Mouse (Mus musculus): Measurements from ENCODE around the gene Rapgef4. TPM values are rescaled to one million over a fixed set of nuclear protein-coding genes. Genes with fewer than 3 reads are reported as not detected.
A peak's percentile ranks its signal among the peaks of the same experiment; 100 is the strongest.
"Not testable (repeated sequence)": the region's sequence is repeated elsewhere in the genome, so short reads cannot be mapped to it uniquely, and the experiment has no call there.

The Rapgef4 gene
- polyA plus RNA-seq, 1 experiment from 2014 or later = 5.9 TPM

DNA sequence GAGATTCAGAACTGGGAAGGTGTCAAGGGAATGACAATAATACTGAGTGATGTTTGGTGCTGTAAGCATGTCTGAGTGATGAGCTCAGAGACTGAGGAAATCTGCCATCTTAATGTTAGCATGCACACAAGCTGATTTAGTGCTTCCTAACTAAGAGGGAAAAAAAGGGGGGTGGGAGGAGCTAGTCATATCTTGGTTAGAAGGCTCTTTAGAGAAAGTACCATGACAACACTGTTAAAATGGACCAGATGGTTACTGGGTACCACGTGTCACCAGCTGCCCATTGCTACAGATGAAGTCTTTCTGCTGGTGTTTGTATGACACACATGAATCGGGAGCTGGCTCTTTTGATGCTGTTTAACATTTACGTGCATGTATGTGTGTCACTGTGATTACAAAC is 155.0 kb downstream of the Rapgef4 start:
- no peaks in the 10 kb centered on the region for H3K36me3 ChIP-seq (ENCODE audit: poor library complexity, severe bottlenecking)
- H3K4me2 ChIP-seq = no peak overlapping the region
- H3K4me3 ChIP-seq = no peak overlapping the region
- H3K27me3 ChIP-seq = no peaks in the 10 kb centered on the region
- H3K9ac ChIP-seq = no peak overlapping the region
- H3K9me3 ChIP-seq (replicated peaks) = no peaks in the 10 kb centered on the region
- WGBS = 74% methylated on average over 3 of the region's 3 CpGs
- H3K27ac ChIP-seq = no peak overlapping the region
- ATAC-seq = 0 out of 2 replicates have a peak, but pooled peaks have one; percentile 33
- peaks cover 16% of the 10 kb centered on the region for H3K4me1 ChIP-seq

- Histone ChIP-seq H3K4me2 (no peak overlapping the region), H3K4me3 (no peak overlapping the region), H3K9ac (no peak overlapping the region), H3K36me3 (ENCODE audit: poor library complexity, severe bottlenecking) (no peaks in the 10 kb centered on the region), H3K4me1 (peaks cover 16% of the 10 kb centered on the region), H3K27ac (no peak overlapping the region), H3K27me3 (no peaks in the 10 kb centered on the region), H3K9me3 (replicated peaks) (no peaks in the 10 kb centered on the region)
- 55% methylated on average over 9 of the region's 9 CpGs for WGBS
- no peak for ATAC-seq
These were observed 155.6 kb downstream of the Rapgef4 start for GRCm38 (mm10) chr2:72136486-72137264.

DNA sequence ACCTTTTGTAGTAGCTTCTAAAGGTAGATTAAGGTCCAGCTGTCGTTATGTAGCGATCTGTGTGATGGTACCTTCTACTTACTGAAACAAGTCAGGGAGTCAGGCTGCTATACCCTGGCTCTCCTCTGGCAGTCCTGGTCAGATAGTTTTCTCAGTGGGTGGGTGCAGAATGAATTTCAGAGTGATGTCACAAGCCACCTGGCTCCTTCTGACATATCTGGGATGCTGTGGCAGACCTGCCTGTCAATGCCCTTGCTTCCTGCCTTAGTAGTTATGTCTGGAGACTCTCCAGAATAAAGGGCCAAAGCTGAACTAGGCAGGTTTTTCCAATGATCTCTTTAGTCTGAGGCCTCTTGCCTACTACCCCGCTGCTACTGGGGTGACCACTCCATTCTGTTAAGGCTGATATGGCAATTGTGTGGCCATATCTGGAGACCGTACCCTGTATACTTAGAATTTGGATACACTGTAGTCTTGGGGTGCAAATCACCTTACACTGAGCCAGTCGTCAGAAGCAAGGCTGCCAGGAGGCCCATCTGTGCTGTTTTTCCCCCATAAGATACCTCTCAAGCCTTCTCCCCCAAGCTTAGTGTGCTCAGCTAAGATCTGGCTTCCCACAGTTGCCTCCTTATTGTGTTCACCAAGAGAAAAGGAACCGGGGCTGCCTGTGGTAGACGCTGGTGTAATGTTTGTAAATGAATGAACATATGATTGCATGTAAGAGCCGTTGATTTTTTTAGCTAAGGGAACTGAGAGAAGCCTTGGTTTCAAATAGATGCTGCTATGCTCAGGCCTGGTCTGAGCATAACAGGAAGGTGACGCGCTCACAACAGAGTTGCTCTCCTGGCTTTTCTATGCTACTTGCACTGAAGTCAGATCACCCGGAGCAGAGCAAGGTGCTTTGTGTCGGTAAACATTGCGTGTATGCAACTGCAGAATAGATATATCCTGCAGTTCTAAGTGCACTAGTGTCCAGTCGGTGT is 159.1 kb downstream of the Rapgef4 start:
- no peak overlapping the region for H3K27ac ChIP-seq
- ATAC-seq = no peak
- 86% methylated on average over 14 of the region's 14 CpGs for WGBS

DNA sequence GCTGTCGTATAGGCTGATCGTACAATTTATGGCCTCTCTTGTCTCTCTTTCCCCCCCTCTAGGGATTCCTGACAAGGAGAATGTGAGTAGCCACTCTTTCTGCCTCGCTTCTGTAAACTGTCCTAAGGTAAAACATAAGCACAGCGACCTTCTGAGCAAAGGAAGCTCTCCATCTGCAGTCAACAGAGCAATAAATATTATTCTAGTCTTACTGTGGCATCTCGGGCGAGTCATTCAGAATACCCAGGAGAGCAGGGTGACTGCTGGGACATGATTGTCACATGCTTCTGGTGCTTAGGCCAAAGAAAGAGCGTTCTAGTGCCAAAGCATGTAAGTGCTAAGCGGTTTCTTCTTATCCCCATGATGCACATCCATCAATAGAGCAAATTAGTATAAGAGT is 160.1 kb downstream of the Rapgef4 start:
- no peaks in the 10 kb centered on the region for H3K27me3 ChIP-seq
- H3K9ac ChIP-seq = no peak overlapping the region
- H3K27ac ChIP-seq = no peak overlapping the region
- no peaks in the 10 kb centered on the region for H3K36me3 ChIP-seq (ENCODE audit: poor library complexity, severe bottlenecking)
- no peak overlapping the region for H3K4me2 ChIP-seq
- H3K4me3 ChIP-seq = no peak overlapping the region
- H3K9me3 ChIP-seq (replicated peaks) = no peaks in the 10 kb centered on the region
- WGBS = 82% methylated on average over 8 of the region's 8 CpGs
- no peak for ATAC-seq
- H3K4me1 ChIP-seq = peaks cover 12% of the 10 kb centered on the region

More for the DNA sequence above, 159.1 kb downstream of the Rapgef4 start:
- Histone ChIP-seq H3K4me3 (no peak overlapping the region), H3K9me3 (replicated peaks) (no peaks in the 10 kb centered on the region), H3K4me1 (peaks cover 16% of the 10 kb centered on the region), H3K9ac (no peak overlapping the region), H3K36me3 (ENCODE audit: poor library complexity, severe bottlenecking) (no peaks in the 10 kb centered on the region), H3K27me3 (no peaks in the 10 kb centered on the region), H3K4me2 (no peak overlapping the region)

DNA sequence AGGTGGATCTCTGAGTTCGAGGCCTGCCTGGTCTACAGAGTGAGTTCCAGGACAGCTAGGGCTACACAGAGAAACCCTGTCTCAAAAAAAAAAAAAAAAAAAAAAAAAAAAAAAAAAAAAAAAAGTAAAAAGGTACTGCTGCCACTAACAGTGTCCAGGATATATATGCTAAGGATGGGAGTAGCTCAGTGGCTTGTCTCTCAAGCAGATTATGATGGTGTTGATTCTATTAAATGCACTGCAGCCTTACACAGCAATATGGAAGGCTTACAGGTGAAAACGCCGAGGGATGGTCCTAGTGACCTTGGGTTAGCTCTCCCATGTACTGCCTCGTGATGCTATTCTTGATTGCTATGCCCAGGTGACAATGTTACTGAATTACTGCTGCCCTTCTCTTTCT is 160.7 kb downstream of the Rapgef4 start:
- H3K9me3 ChIP-seq (replicated peaks); H3K27ac ChIP-seq; H3K4me3 ChIP-seq; H3K4me1 ChIP-seq; ATAC-seq; H3K4me2 ChIP-seq; H3K27me3 ChIP-seq; H3K9ac ChIP-seq; H3K36me3 ChIP-seq (ENCODE audit: poor library complexity, severe bottlenecking): not testable (repeated sequence)
- WGBS = 98% methylated on average over 4 of the region's 4 CpGs

GRCm38 (mm10) chr2:72143413-72143812 is 162.4 kb downstream of the Rapgef4 start:
- no peaks in the 10 kb centered on the region for H3K36me3 ChIP-seq (ENCODE audit: poor library complexity, severe bottlenecking)
- ATAC-seq = no peak
- H3K4me2 ChIP-seq = no peak overlapping the region
- no peaks in the 10 kb centered on the region for H3K9me3 ChIP-seq (replicated peaks)
- H3K27me3 ChIP-seq = no peaks in the 10 kb centered on the region
- 0 out of 2 replicates have a peak, but pooled peaks cover 9% of the 10 kb centered on the region for H3K4me1 ChIP-seq
- H3K9ac ChIP-seq = no peak overlapping the region
- H3K4me3 ChIP-seq = no peak overlapping the region
- H3K27ac ChIP-seq = no peak overlapping the region
- 83% methylated on average over 9 of the region's 9 CpGs for WGBS

- no peak for ATAC-seq
- Histone ChIP-seq H3K9me3 (replicated peaks) (no peaks in the 10 kb centered on the region), H3K4me3 (no peak overlapping the region), H3K9ac (no peak overlapping the region), H3K27ac (no peak overlapping the region), H3K4me2 (no peak overlapping the region), H3K27me3 (no peaks in the 10 kb centered on the region), H3K4me1 (peaks cover 14% of the 10 kb centered on the region; the same call in 1 of the 2 replicates), H3K36me3 (ENCODE audit: poor library complexity, severe bottlenecking) (no peaks in the 10 kb centered on the region)
- WGBS = 75% methylated on average over 7 of the region's 7 CpGs
These were observed 163.6 kb downstream of the Rapgef4 start for GRCm38 (mm10) chr2:72144576-72145200.

- ATAC-seq = no peak
- no peaks in the 10 kb centered on the region for H3K27me3 ChIP-seq
- WGBS = 90% methylated on average over 11 of the region's 11 CpGs
- peaks cover 13% of the 10 kb centered on the region; the same call in 1 of the 2 replicates for H3K4me1 ChIP-seq
- H3K4me3 ChIP-seq = no peak overlapping the region
- H3K36me3 ChIP-seq (ENCODE audit: poor library complexity, severe bottlenecking) = no peaks in the 10 kb centered on the region
- H3K9ac ChIP-seq = no peak overlapping the region
- H3K4me2 ChIP-seq = no peak overlapping the region
- H3K27ac ChIP-seq = no peak overlapping the region
- no peaks in the 10 kb centered on the region for H3K9me3 ChIP-seq (replicated peaks)
These were observed 164.3 kb downstream of the Rapgef4 start for GRCm38 (mm10) chr2:72145281-72145875.

- peaks cover 9% of the 10 kb centered on the region; the same call in 1 of the 2 replicates for H3K4me1 ChIP-seq
- 91% methylated on average over 10 of the region's 10 CpGs for WGBS
- H3K9me3 ChIP-seq (replicated peaks) = no peaks in the 10 kb centered on the region
- H3K9ac ChIP-seq = no peak overlapping the region
- no peak overlapping the region for H3K4me3 ChIP-seq
- H3K36me3 ChIP-seq (ENCODE audit: poor library complexity, severe bottlenecking) = no peaks in the 10 kb centered on the region
- no peak overlapping the region for H3K27ac ChIP-seq
- H3K27me3 ChIP-seq = no peaks in the 10 kb centered on the region
- no peak overlapping the region for H3K4me2 ChIP-seq
- no peak for ATAC-seq
These were observed 165.0 kb downstream of the Rapgef4 start for GRCm38 (mm10) chr2:72146061-72146460.

DNA sequence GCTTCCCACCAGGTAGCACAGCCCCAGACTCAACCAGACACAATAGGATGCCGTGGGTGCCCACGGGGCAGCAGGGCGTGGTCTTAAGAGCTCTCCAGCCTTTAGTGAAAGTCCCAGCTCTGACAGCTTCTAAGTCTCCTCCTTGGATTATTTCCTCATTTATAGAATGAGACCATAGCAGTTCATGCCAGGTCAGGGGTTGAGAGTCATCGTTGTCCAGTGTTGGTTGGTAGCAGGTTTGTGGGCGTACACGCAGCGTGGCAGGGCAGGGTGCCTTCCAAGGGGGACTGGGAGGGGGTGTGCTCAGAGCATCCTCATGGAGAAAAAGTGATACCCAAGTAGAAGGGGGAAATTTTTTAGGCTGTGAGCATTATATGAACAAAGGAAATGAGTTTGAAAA is 166.2 kb downstream of the Rapgef4 start:
- no peak for ATAC-seq
- Histone ChIP-seq H3K4me1 (peaks cover 9% of the 10 kb centered on the region; the same call in 1 of the 2 replicates), H3K27ac (no peak overlapping the region), H3K4me2 (no peak overlapping the region), H3K36me3 (ENCODE audit: poor library complexity, severe bottlenecking) (no peaks in the 10 kb centered on the region), H3K27me3 (no peaks in the 10 kb centered on the region), H3K9ac (no peak overlapping the region), H3K4me3 (no peak overlapping the region), H3K9me3 (replicated peaks) (no peaks in the 10 kb centered on the region)
- WGBS = 90% methylated on average over 7 of the region's 7 CpGs

DNA sequence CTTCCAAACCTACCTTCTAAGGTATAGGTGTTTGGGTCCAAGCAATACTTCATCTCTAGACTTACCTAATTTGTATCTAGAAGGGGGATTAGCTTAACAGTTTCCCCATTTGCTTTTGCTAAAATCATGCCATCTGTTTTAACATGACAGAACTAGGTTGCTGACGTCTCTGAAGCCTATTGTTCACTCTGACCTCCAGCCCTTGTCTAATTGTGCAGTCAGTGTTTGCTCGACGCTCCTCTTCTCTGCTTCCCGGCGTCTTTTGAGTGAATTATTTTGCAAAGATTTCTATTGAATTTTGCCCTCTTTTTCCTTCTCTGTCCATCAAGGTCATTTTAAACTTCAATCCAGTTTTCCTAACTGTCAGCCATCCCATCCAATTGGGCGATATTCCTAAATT is 166.7 kb downstream of the Rapgef4 start:
- no peak overlapping the region for H3K27ac ChIP-seq
- no peak overlapping the region for H3K4me2 ChIP-seq
- WGBS = 39% methylated on average over 6 of the region's 6 CpGs
- no peak overlapping the region for H3K4me3 ChIP-seq
- H3K36me3 ChIP-seq (ENCODE audit: poor library complexity, severe bottlenecking) = no peaks in the 10 kb centered on the region
- no peak overlapping the region for H3K9ac ChIP-seq
- H3K4me1 ChIP-seq = peaks cover 9% of the 10 kb centered on the region; the same call in 1 of the 2 replicates
- no peaks in the 10 kb centered on the region for H3K9me3 ChIP-seq (replicated peaks)
- no peaks in the 10 kb centered on the region for H3K27me3 ChIP-seq
- no peak for ATAC-seq

Data from forebrain, embryonic 13.5 days (tissue).